Mouse (Mus musculus) kidney, adult 9 months (tissue): ENCODE data around the gene Brd3.
A peak's percentile ranks its signal among the peaks of the same experiment; 100 is the strongest.
"Not testable (repeated sequence)": the region's sequence is repeated elsewhere in the genome, so short reads cannot be mapped to it uniquely, and the experiment has no call there.

Experiments used
- DNase-seq: peaks from one replicate; pipeline ENCODE4 v3.0.0; 2022

The Brd3 gene

DNA sequence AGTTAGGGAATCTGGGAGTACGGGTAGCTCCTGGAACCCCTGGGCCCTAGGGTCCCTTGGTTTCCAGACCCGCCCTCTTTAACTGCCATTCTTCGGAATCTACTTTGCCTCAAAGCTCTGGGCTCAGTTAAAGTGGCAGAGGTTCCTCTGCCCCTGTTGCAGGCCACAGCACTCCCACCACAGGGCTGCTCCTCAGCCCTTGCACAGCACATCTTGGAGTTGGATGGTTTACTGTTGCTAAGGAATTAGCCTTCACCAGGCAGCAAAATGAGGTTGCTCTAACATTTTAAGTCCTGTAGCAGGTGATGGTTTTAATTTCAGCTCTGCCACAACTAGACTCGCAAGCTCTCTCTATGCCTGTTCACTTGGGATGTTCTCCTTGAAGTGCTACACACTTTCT lies at the start of gene Brd3:
Gene Brd3, minus strand, starts transcription at position 101 of the 400 bp plus-strand sequence.
- DNase-seq = no peak

DNA sequence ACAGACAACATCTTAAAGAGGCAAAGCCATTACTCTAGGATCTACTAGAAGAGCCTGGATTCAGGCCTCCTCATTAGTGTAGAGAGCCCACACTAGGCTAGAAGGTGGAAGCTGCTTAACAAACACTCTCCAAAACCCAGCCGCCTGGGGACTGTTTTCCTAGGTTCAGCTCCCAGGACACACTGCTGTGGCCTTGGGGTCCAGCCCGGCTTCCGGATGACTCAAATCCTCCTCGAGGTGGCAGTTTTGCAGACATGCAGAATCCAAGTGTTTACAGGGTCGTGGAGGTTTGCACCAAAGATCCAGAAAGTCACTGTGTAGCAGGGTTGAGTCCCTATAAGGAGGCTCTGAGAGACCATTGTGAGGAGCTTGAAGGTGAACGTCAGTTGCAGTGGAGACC lies 49.5 kb upstream of the Brd3 start:
- DNase-seq = no peak

DNA sequence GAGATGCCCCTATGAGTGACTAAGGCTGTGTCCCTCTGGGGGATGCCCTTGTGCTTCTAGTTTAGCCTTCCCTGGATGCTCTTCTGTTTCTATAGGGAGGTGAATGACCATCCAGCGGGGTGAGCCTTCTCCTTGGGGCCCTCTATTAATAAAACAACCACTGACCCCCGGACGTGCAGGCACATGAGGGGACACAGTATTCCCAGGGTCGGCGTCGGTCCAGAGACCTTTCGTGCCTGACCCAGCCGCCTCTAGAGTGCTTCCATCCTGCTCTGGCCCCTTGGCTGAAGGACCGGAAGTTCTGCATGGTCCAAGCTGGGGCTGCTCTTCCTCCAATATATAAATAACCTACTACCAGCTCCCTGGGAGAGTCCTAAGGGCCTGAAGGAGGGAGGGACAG lies 46.8 kb upstream of the Brd3 start:
- peak; percentile 66 for DNase-seq

DNA sequence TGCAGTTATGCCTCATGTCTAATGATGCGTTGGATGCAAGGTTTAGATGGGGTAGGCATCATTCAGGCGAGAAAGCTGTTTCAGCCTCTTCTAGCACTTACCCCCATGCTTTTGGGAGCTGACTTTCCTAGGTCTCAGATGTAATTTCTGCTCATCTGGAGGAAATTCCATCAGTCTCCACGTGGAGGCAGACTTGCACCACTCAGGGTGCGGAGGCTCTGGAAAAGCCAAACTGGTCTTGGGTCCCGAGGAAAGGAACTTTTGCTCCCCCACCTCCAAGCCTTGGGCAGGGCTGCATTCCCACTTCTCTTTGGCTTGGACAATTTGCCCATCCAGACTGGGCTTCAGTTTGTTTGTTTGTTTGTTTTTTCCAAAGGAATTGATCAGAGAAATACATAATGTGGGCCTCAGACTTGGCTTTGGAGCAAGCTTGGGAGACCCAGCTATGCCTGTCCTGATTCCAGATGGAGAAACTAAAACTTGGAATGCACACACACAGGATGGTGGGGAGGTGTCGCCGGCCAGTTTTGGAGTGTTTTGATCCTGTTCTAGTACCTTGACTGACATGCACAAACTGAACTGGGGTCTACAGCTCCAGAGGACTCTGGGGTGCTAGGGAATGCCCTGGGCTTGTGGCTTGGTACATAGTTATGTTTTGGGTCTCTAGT lies 45.3 kb upstream of the Brd3 start:
- DNase-seq = peak; percentile 84

DNA sequence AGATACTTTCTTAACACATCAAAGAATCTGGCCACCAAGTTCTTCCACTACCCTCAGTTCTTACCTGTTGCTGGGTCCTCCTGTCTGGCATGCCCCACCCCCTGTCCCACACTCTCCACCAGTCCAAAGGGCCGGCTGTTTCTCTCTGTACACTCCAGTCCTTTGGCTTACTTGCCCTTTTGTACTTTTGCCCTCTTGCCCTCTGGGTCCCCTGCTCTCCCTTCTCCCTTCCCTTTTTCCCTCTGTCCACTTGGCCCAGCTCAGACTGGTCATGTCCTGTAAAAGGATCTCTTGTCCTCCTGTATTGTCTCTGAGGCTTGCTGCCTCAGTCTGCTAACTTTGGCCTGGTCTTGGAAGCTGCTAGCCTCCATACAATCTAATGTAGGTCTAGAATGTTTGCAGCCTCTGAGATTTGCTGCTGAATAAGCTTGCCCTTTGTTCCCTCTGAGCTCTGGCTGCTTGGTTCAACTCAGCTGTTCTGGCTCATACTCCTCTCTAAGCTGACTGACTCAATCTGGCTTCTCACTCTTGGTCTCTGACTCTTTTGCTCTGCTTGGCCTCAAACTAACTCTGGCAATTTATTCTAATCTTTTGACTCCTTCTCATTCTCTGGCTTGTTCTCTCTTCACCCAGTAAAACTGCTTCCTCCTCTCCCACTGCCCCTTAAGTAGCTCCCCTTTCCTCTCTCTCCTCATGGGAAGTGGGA lies 41.4 kb upstream of the Brd3 start:
- peak; percentile 83 for DNase-seq

DNA sequence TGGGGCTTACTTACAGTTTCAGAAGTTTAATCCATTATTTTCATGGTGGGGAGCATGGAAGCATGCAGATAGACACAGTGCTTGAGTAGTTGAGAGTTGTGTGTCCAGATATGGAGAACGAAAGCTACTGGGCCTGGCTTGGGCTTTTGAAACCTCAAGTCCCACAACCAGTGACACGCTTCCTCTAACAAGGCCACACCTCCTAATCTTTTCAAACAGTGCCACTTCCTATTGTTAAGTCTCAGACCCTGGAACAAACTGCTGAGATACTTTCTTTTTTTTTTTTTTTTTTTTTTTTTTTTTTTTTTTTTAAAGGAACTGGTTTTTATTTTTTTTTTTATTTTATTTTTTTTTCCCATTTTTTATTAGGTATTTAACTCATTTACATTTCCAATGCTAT lies 40.5 kb upstream of the Brd3 start:
- no peak for DNase-seq

DNA sequence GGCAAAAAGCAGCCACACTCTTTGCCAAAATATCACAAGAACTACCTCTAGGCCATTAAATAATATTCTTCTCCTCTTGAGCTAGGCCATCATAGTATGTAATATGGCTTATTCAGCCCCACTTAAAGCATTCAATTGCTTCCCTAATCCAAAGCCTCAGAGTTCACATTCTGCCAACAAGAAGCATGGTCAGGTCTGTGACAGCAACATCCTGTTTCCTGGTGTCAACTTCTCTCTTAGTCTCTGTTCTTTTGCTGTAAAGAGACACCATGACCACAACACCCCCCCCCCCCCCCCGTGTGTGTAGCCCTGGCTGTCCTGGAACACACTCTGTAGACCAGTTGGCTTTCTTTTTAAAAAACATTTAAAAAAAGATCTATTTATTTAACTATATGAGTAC lies 39.9 kb upstream of the Brd3 start:
- DNase-seq = no peak

DNA sequence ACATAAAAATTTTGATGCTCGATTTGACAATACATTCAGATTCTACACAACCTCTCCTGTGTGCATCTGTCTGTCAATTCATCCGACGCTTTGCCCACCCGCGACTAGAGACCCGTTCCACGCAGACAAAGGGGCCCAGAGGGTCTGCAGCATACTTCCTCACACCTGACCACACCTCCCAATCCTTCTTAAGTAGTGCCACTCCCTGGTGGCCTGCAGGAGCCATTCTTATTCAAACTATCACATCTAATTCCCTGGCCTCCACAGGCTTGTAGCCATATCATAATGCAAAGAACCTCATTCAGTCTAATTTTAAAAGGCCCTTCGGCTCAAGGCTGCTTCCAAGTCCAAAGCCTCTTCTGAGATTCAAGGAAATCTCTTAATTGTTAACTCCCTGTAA lies 38.6 kb upstream of the Brd3 start:
- DNase-seq = not testable (repeated sequence)

DNA sequence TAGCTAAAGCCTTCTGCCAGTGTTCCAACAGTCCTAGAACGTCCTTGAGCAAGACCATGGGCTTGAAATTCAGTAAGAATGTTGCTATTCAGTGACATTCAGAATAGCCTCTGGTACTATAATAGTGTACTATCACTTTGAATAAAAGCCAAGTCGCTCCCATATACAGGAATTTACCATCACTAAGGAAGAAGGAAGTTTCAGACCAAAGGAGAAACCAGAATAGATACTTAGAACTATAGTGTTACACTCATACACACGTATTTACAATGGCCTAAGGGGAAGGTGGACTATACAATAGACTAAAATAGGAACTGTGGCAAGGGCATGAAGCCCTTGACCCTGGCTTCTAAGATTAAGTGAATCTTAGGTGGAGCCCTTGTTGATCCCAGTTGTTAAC lies 38.1 kb upstream of the Brd3 start:
- not testable (repeated sequence) for DNase-seq

DNA sequence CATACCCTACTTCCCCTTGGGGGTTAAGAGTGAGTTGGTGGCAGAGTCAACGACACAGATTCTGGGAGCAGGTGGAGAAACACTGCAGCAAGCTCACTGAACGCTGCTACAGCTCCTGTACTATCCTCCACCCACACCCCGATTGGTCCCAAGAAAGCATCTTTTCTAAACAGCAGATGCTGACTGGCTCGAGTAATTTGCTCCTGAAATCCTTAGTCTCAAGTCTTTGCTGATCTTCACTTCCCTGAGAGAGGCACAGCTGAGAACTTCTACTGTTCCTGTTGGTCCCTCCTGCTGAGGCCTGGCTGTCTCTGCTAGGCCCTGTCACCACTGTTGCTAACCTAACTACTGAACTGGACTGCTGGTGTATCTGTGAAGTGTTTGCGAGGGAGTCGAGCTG lies 37.2 kb upstream of the Brd3 start:
- DNase-seq = no peak

DNA sequence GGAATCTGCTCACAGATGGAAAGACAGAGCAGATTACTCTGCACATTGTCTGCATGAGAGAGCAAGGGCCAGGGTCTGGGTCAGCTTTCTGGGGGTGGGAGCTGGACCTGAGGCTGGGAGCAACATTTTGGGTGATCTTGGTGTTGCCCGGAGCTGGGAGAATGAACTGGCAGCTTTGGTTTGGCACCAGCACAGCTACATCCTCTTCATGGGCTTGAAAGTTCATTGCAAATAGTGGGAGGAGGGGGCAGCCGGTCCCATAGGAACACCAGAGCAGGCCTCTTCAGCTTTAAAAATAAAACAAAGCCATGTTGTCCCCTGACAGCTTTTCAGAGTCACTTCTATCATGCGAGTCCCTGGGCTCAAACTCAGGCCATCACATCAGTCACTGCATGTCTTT lies 33.8 kb upstream of the Brd3 start:
- DNase-seq = no peak

DNA sequence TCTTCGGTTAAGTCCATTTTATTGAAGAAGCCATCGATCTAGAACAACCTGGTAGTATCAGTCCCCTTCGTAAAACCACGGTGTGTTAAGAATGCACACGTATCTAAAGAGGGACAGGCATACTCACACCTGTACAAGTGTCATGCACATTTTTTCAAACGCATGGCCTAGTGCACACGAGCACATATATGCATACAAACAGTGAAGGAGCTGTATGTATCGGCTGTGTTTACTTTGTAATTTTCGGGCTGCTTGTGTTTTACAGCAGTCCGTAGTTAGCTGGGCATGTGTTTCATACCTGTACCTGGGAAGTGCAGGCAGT lies 33.0 kb upstream of the Brd3 start:
- no peak for DNase-seq

DNA sequence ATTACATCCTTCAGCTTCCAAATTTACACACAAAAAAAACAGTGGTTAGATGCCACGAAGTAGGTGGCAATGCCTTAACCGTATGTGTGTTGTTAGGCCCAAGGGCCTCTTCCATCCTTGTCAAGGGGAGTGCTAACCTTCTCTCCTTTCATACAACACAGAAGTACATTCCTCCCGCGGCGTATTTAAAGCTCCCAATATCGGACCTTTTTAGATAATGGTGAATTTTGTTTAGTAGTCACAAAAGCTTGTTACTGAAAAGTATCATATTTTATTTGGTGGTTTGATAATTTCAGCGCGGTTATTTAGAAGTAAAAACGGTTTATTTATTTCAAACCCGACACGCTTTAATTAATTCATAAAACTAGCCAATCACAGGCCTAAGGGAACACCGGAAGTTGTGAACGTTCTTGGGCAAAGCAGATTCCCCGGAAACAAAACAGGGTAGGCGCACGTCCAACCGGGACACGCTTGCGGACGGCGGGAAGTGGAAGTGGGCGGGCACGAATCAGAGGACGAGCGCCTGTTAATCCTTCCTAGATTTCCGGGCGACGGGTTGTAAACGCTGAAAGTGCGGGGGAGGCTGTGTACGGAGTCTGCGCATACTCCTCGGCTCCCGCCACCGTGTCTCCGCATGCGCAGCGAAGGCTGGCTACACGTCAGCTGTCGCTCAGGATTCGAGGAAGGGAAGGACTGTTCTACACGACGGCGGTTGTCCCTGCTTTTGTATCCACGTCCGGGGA lies 32.5 kb upstream of the Brd3 start:
- DNase-seq = peak; percentile 99

DNA sequence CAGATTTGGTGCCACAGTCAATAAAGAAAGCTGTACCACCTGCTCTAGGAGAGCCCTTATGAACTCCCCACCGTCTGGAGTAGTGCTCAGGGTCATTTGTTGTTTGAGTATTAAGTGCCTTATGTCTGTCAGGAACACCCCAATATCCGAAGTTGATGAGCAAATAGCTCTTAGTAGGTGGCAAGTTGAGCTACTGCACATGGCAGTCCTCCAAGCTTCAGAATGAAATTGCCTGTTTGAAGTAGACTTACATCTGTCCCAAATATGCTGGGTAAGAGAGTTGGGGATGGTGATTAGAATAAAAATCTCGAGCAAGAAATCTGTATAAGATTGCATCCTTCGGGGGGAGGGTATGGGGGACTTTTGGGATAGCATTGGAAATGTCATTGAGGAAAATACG lies 31.9 kb upstream of the Brd3 start:
- peak; percentile 32 for DNase-seq

DNA sequence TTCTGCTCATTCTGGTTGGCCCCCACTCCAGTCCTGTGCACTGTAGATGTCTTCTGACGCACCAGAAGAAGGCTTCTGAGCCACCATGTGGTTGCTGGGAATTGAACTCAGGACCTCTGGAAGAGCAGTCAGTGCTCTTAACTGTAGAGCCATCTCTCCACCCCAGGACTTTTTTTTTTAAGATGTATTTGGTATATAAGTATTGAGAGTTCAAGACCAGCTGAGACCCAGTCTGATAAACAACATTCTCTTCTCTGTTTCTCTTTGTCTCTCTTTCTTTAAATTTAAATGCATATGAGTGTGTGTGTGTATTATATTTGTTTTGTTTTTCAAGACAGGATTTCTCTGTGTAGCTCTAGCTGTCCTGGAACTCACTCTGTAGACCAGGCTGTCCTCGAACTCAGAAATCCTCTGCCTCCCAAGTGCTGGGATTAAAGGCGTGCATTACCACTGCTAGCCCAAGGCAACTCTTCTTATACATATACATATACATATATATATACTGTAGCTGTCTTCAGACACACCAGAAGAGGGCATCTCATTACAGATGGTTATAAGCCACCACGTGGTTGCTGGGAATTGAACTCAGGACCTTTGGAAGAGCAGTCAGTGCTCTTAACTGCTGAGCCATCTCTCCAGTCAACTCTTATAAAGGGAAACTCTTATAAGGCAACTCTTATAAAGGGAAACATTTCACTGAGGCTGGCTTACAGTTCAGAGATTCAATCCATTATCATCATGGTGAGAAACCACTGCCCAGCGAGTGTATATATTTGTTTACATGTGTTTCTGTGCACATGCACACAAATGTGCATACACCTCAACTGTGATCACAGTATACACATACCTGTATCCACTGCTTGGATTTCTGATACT lies 31.2 kb upstream of the Brd3 start:
- not testable (repeated sequence) for DNase-seq

DNA sequence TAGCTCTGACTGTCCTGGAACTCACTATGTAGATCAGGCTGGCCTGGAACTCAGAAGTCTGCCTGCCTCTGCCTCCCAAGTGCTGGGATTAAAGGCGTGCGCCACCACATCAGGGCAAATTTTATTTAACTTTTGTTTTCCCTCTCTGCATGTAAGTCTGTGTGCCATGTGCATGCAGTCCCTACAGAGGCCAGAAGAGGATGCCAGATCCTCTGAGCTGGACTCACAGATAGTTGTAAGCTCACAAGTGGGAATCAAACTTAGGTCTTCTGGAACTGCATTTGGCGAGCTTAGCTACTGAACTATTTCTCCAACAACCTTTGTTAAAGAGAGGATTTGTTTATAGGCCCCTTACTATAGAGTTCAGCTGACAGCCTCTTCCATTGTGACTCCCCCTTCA lies 10.8 kb upstream of the Brd3 start:
- no peak for DNase-seq

DNA sequence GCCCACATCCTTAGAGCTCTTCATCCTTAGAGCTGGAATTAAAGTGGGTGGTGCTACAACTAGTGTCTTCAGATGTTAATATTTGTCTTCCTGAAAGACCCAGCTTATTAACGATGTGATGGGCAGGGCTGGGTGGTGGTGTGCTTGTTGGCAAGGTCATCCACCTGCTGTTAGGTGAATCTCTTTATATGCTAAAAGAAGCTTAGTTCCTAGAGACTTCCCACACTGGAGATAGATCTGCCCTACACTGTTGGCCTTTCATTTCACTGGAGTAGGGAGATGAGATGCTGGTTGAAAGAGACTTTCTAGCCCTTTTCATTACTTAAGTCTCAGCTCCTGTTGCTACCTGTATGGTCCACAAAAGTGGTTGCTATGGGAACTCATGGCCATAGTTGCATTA lies 8.8 kb upstream of the Brd3 start:
- DNase-seq = no peak

DNA sequence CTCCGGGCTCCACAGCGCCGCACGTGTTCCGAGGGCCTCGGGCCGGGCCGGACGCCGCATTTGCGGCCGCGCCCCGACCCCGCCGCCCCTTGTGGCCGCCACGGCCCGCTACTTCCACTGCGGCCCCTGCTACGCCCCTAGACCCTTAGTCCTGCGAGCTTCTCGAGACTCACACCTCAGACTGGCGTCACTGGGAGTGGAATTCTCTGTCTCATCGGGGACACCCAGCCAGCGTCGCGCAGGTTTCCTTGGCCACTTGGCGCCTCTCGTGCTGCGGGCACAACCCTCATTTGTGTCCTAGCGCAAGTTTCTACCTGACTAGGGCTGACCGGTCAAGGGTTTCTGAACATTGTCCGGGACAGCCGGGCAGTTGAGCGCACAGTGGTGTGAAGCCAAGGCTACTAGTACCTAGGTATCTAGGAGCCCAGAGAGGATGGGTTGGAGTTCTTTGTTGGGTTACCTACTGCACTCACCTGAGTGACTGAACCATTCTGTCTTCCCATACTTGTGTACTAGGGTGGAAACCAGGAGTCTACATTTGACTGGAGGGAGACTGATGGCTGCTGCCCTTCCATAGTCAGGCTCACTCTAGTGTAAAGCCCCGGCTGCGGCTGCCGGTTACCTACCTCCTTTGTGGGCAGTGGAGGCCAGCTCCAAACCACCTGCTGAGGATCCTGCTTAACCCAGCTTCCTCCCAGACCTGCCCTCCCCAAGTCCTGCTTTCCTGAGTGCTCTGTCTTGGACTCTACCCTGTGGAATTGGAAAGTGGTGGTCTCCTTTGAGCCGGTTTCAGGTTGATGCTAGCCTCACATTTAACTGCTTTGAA lies 8.1 kb upstream of the Brd3 start:
- DNase-seq = peak; percentile 58

DNA sequence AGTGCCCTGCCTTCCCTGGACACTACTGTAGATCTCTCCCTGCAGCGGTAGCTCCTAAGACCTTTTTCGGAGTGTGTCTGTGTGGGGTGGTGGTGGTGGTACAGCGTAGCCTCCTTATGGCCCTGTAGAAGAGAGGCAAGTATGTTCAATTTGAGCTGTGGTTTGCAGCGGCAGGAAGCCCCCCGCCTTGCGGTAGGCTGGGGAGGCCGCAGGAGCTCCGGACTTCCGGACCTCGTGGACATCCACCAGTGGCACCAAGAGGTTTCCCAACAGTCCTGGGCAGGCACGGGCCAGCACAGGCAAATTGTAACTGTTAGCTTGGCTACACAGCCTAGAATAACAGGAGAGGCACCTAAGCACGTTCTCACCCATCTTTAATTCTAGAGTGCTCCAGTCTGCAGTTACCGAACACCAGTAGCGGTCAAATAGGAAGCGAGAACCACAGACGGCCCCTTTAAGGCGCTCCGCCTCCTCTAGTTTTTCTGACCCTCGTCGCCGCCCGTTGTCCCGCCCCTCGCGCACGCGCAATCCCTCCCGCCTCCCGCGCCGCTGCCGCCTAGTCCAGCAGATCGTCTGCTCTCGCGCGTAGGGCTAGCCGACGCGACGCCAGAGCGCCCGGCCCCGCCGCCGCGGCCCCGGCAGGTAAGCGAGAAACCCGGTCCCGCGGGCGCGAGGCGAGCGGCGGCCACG lies 7.3 kb upstream of the Brd3 start, which contains the start of gene Wdr5:
Gene Wdr5, plus strand, starts transcription at position 519 of the 690 bp plus-strand sequence.
- DNase-seq = peak; percentile 95

DNA sequence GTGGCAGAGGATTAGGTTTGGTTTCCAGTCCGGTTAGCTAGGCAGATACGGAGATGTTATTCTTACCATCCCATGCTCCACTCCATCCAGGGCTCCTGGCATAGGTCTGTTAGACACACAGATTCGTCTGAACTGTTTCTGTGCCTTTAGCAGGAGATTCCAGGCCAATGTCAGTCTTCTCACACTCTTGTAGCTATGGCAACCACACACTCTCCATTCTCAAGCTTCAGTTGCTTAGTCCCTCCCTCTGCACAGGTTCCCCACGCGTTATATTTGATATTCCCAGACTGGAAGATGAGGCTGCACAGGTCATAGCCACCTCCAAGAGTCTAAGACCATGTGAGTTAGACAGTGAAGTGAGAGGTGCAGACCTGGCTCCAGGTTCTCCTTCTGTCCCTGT lies 6.4 kb upstream of the Brd3 start:
- DNase-seq = no peak

DNA sequence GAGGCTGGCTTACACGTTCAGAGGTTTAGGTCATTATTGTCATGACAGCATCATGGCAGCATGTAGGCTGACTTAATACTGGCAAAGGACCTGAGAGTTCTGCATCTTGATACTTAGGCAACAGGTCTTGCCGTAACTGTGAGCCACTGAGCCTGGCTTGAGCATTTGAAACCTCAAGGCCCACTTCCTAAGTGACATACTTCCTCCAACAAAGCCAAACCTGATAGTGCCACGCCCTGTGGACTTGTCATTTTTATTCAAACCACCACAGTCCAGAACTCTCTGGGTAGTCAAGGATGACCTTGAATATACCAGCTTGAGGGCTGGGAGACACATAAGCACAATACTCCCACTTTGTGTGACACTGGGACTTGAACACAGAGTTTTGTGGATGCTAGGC lies 5.4 kb upstream of the Brd3 start:
- DNase-seq = no peak

DNA sequence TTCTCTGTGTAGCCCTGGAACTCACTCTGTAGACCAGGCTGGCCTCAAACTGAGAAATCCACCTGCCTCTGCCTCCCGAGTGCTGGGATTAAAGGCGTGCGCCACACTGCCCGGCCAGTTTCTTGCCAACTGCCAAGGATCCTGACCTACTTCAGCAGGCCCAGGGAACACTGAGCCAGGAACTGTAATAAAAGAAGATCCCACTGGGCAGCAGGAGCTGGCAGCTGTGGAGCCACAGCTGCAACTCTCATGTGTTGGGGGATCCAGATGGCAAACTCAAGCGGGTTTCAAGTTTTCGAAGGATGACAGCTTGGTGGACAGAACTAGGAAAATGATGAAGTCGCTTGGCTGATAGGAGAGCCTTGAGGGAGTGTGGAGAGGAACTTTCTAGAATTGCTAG lies 3.2 kb upstream of the Brd3 start:
- DNase-seq = no peak
